Mouse (Mus musculus) C2C12 (cell line): ENCODE measurements around the gene Efcab5. TPM values are rescaled to one million over a fixed set of nuclear protein-coding genes. Genes with fewer than 3 reads are reported as not detected.

Experiments used
- H3K27me3 ChIP-seq: one replicate; pipeline ENCODE4 v1.6.1; 2011; ENCODE audit not compliant: control insufficient read depth, insufficient read depth, insufficient read length
- H3K36me3 ChIP-seq: one replicate; pipeline ENCODE4 v1.6.1; 2011; ENCODE audit not compliant: control insufficient read depth, insufficient read depth
- H3K4me3 ChIP-seq: one replicate; pipeline ENCODE4 v1.5.1; 2011; ENCODE audit warnings: mild to moderate bottlenecking, control low read depth; ENCODE audit not compliant: poor library complexity, insufficient read depth, severe bottlenecking
- H3K79me2 ChIP-seq: one replicate; pipeline ENCODE4 v1.6.1; 2011; ENCODE audit not compliant: control insufficient read depth, insufficient read depth
- H3K79me3 ChIP-seq: one replicate; pipeline ENCODE4 v1.6.1; 2011; ENCODE audit warnings: low read depth, control low read depth
- H3ac ChIP-seq: one replicate; pipeline ENCODE3; 2011; ENCODE audit warnings: low read depth; ENCODE audit not compliant: control insufficient read depth, insufficient read length
- CEBPB ChIP-seq: IDR thresholded peaks from one replicate; pipeline ENCODE4 v1.6.1; 2011; ENCODE audit warnings: low read depth, mild to moderate bottlenecking, control low read depth, moderate library complexity
- CTCF ChIP-seq: IDR thresholded peaks from one replicate; pipeline ENCODE4 v1.5.1; 2011; ENCODE audit not compliant: control insufficient read depth, insufficient read depth, insufficient read length
- FOSL1 ChIP-seq: IDR thresholded peaks from one replicate; pipeline ENCODE4 v1.8.0; 2011; ENCODE audit warnings: mild to moderate bottlenecking, low read length; ENCODE audit not compliant: poor library complexity, insufficient read depth, severe bottlenecking
- MAX ChIP-seq: IDR thresholded peaks from one replicate; pipeline ENCODE4 v1.6.1; 2011; ENCODE audit warnings: mild to moderate bottlenecking, control low read depth
- MYOD1 ChIP-seq: IDR thresholded peaks from one replicate; pipeline ENCODE4 v1.6.1; 2011; ENCODE audit warnings: low read depth; ENCODE audit not compliant: control insufficient read depth, insufficient read length
- MYOG ChIP-seq: IDR thresholded peaks from one replicate; pipeline ENCODE4 v1.6.1; 2011; ENCODE audit not compliant: control insufficient read depth, insufficient read length; ENCODE audit errors: extremely low read depth
- USF1 ChIP-seq: IDR thresholded peaks from one replicate; pipeline ENCODE4 v1.6.1; 2011; ENCODE audit warnings: low read depth, mild to moderate bottlenecking, control low read depth, moderate library complexity
- polyA plus RNA-seq: library from polyadenylated mRNA; unstranded; fragments of >200 nt; fragmentation: generic; extraction: Trizol; gene quantifications from one replicate; pipeline ENCODE4 v1.2.1, GENCODE M21; 2012; ENCODE audit warnings: missing spikeins

Efcab5 gene
- polyA plus RNA-seq, 1 experiment, result 0.05 TPM

DNA sequence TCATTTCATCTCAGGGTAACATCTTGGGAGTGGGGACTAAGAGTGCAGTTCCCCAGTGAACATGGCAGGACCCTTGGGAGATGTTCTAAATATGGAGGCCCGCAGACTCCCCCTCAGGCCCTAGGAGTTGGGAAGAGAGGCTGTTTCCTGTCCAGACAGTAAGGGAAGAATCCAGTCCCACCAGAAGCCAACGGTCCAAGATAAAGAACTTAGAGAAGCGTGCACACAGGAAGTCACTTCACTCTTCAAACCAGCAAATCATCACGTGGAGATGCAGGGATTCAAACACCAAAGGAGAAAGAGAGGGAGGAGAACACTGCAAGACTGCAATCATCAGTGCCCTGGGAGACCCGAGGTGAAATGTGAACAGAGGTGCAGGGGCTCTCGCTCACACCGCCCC, 91.8 kb downstream of the Efcab5 start:
- Histone ChIP-seq H3K36me3 (no peaks in the 10 kb centered on the region), H3K79me3 (no peaks in the 10 kb centered on the region), H3ac (no peak overlapping the region), H3K27me3 (peaks cover 12% of the 10 kb centered on the region), H3K79me2 (no peaks in the 10 kb centered on the region), H3K4me3 (no peak overlapping the region)
- TF ChIP-seq MAX, result no peak
- TF ChIP-seq MYOD1, result no peak
- TF ChIP-seq FOSL1, result no peak
- no peak for TF ChIP-seq CEBPB
- no peak for TF ChIP-seq USF1
- no peak for TF ChIP-seq MYOG
- no peak for TF ChIP-seq CTCF

DNA sequence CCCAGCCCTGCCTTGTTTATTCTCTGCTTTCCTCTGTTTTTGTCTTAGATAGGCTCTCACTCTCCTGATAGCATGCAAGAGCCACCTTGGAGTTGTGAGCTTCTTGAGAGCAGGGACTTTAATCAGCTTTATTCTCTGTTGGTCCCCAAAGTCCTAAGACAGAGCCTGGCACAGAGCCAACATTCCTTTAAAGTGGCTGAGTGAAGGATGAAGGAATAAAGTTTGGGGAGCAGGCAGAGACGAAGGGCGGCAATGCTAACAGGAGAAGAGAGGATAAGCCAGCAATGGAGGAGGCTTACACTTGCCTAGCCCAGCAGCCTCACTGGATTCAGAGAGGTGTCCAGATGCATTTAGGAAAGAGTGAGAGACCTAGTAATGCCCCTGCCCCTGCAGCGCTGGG, 92.2 kb downstream of the Efcab5 start:
- Histone ChIP-seq H3K79me2 (no peaks in the 10 kb centered on the region), H3K36me3 (no peaks in the 10 kb centered on the region), H3K4me3 (no peak overlapping the region), H3ac (no peak overlapping the region), H3K79me3 (no peaks in the 10 kb centered on the region), H3K27me3 (peaks cover 10% of the 10 kb centered on the region)
- TF ChIP-seq USF1, result no peak
- no peak for TF ChIP-seq MYOD1
- no peak for TF ChIP-seq CEBPB
- TF ChIP-seq CTCF, result no peak
- TF ChIP-seq MYOG, result no peak
- TF ChIP-seq MAX, result no peak
- TF ChIP-seq FOSL1, result no peak

DNA sequence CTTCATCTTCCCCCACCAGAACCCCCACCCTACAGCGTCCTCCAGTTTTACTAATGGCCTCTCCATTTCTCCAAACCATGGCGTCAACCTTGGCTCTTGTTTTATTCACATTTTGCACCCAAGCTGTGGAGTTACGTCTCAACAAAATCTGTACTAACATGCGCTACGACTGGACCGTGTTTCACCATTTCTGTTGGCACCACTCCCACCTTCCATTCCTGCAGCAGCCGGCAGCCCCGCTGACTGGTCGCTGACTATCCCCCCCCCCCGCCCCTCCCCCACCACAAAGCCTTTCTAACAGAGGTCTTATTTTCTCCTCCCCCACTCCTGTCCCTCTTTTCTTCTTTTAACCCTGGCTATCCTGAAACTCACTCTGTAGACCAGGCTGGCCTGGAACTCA, 93.6 kb downstream of the Efcab5 start:
- H3K79me3 ChIP-seq, result no peaks in the 10 kb centered on the region
- H3K4me3 ChIP-seq, result no peak overlapping the region
- H3K79me2 ChIP-seq, result no peaks in the 10 kb centered on the region
- no peak overlapping the region for H3ac ChIP-seq
- H3K36me3 ChIP-seq, result no peaks in the 10 kb centered on the region
- TF ChIP-seq CTCF (no peak), FOSL1 (no peak), MYOD1 (no peak), MYOG (no peak), USF1 (no peak), MAX (no peak), CEBPB (no peak)
- H3K27me3 ChIP-seq, result peaks cover 10% of the 10 kb centered on the region

DNA sequence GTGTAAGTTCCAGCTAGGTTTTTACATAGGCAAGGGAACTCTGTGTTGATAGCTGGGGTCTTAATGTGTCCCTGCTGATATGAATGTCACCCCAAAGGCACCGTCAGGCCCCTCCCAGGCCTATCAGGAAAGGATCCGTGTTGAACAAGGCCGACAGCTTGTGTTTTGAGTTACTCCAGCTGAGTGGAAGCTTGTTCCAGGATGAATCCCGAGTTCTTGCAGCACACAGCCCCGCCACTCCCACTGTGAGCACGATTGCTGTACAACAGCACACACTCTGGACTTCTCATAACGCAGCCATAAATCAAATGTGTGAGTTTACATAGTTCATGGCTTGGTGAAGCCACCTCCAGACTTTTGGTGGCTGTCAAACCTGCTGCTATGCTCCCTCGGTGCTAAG, 94.6 kb downstream of the Efcab5 start:
- Histone ChIP-seq H3K27me3 (peaks cover 5% of the 10 kb centered on the region), H3ac (no peak overlapping the region), H3K36me3 (no peaks in the 10 kb centered on the region), H3K4me3 (no peak overlapping the region), H3K79me3 (no peaks in the 10 kb centered on the region), H3K79me2 (no peaks in the 10 kb centered on the region)
- TF ChIP-seq MYOG (no peak), CTCF (no peak), FOSL1 (no peak), MYOD1 (no peak), USF1 (no peak), MAX (no peak), CEBPB (no peak)

DNA sequence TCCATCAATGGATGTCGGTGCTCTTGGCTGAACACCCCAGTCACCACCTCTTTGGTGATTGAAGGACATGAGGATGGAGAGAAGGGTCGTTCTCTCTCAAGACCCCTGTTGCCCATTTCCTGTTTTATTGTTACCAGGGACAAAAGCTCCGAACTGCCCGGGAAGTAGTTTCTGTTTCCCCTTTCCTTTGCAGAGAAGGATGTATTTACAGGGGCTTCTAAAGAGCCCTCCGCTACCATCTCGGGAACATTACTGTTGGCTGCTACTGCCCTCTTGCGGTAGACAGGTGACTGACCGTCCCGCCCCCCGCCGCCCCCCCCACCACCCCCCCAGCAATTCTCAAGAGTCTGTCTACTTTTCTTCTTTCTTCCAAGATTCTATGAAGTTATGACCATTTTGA, 95.6 kb downstream of the Efcab5 start:
- Histone ChIP-seq H3K79me3 (no peaks in the 10 kb centered on the region), H3K79me2 (no peaks in the 10 kb centered on the region), H3ac (no peak overlapping the region), H3K27me3 (peaks cover 5% of the 10 kb centered on the region), H3K36me3 (no peaks in the 10 kb centered on the region), H3K4me3 (no peak overlapping the region)
- TF ChIP-seq CTCF, result no peak
- TF ChIP-seq CEBPB, result no peak
- no peak for TF ChIP-seq FOSL1

DNA sequence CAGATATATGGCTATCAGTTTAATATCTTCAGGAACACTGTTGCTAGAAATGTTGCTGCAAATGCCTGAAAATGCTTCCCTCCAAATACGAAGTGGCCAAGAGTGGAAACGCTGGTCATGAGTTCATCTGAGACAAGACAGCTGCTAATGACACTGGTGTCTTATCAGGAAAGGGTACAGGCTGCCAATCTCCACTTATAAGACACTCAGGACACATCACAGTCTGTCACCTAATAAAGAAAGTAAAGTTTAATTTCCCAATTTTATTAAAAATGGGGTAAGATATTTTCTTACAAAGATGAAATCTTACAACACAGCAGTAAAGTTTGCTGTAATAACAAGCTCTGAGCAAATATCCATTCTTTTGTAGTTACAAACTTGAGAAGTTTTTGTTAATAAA, 99.6 kb downstream of the Efcab5 start:
- Histone ChIP-seq H3K27me3 (peaks cover 22% of the 10 kb centered on the region), H3K36me3 (no peaks in the 10 kb centered on the region), H3K79me2 (no peaks in the 10 kb centered on the region), H3ac (no peak overlapping the region), H3K4me3 (no peak overlapping the region), H3K79me3 (no peaks in the 10 kb centered on the region)
- no peak for TF ChIP-seq USF1
- TF ChIP-seq CEBPB, result no peak
- no peak for TF ChIP-seq MAX
- no peak for TF ChIP-seq FOSL1
- TF ChIP-seq MYOG, result no peak
- TF ChIP-seq CTCF, result no peak
